Mouse (Mus musculus) liver, adult 2 months (tissue): Measurements from ENCODE around the gene Apbb2. TPM values are rescaled to one million over a fixed set of nuclear protein-coding genes. Genes with fewer than 3 reads are reported as not detected.

Source experiments
- DNase-seq: peaks from one replicate; pipeline ENCODE4 v3.0.0-alpha.2; 2011; ENCODE audit warnings: low read depth, low spot score; ENCODE audit errors: extremely low read depth
- H3K27ac ChIP-seq: fragments of 200-500 bp; replicated peaks from 2 replicates; pipeline ENCODE4 v1.5.1; 2012; ENCODE audit warnings: low read depth, mild to moderate bottlenecking, control low read depth, inconsistent platforms, low read length; ENCODE audit not compliant: insufficient read depth
- H3K27me3 ChIP-seq: fragments of 200-500 bp; 2 replicates; pipeline ENCODE4 v1.6.1; 2012; ENCODE audit warnings: mild to moderate bottlenecking, moderate library complexity, low read length, inconsistent platforms; ENCODE audit not compliant: control insufficient read depth, insufficient read depth
- H3K36me3 ChIP-seq: fragments of 200-500 bp; 2 replicates; pipeline ENCODE4 v1.6.1; 2012; ENCODE audit warnings: low read length, inconsistent platforms; ENCODE audit not compliant: control insufficient read depth, insufficient read depth
- H3K4me1 ChIP-seq: fragments of 200-500 bp; 2 replicates; pipeline ENCODE4 v1.6.1; 2011; ENCODE audit warnings: low read length; ENCODE audit not compliant: control insufficient read depth, insufficient read depth
- H3K4me3 ChIP-seq: fragments of 200-500 bp; 2 replicates; pipeline ENCODE4 v1.5.1; 2011; ENCODE audit warnings: low read depth, mild to moderate bottlenecking, control low read depth, low read length, moderate library complexity; ENCODE audit not compliant: insufficient read depth
- H3K79me2 ChIP-seq: fragments of 200-500 bp; 2 replicates; pipeline ENCODE4 v1.6.1; 2012; ENCODE audit warnings: inconsistent platforms, mild to moderate bottlenecking, low read length, moderate library complexity; ENCODE audit not compliant: control insufficient read depth, insufficient read depth
- H3K9ac ChIP-seq: fragments of 200-500 bp; 2 replicates; pipeline ENCODE4 v1.6.1; 2012; ENCODE audit warnings: low read depth, mild to moderate bottlenecking, control low read depth, inconsistent platforms, low read length
- CTCF ChIP-seq: fragments of 200-500 bp; IDR thresholded peaks from 2 replicates; pipeline ENCODE4 v1.5.1; 2011; ENCODE audit warnings: low read depth, low read length, control low read depth
- POLR2A ChIP-seq: fragments of 200-500 bp; IDR thresholded peaks from 2 replicates; pipeline ENCODE4 v1.6.1; 2011; ENCODE audit warnings: low read length, control low read depth; ENCODE audit not compliant: insufficient read depth; ENCODE audit errors: extremely low read depth
- WGBS: fragments of 180-500 bp; shearing (Covaris S2); methylation state at CpG from one replicate; pipeline ENCODE4 v1.1.7; 2018; 5-methylcytosine and 5-hydroxymethylcytosine counted together
- polyA plus RNA-seq: library from polyadenylated mRNA; depleted of rRNA; stranded (reverse); fragments of >200 nt; gene quantifications from 2 replicates; pipeline ENCODE4 v1.2.3, GENCODE M21; 2012
- total RNA-seq: library from RNA; depleted of rRNA; stranded (reverse); fragments of >200 nt; gene quantifications from 2 replicates; pipeline ENCODE4 v1.2.3, GENCODE M21; 2014

The Apbb2 gene
- total and polyA plus RNA-seq, 2 experiments: 1.4 to 5.3 TPM

DNA sequence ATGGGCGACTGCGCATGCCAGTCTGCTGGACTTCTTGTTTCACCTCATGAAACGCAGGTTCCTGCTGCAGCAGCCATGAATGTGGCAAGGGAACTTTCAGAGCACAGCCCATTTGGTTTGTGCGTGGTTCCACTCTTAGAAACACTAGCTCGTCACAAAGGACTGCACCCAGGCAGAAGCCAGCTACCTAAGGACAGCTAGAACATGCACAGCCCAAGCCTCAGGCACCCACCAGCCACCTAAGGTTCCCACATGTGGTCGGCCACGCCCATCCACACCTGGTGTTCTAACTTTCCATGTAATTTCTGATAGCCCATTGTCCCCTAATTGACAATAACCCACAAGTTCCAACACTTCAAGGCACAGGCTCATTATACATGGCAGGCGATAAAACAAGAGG is 102.3 kb downstream of the Apbb2 start:
- no peak for DNase-seq
- Histone ChIP-seq H3K27ac (no peak overlapping the region), H3K79me2 (peaks cover 7% of the 10 kb centered on the region; the same call in 1 of the 2 replicates), H3K9ac (no peak overlapping the region), H3K36me3 (no peaks in the 10 kb centered on the region), H3K4me3 (no peak overlapping the region), H3K27me3 (no peaks in the 10 kb centered on the region), H3K4me1 (no peaks in the 10 kb centered on the region)
- WGBS: 98% methylated on average over 8 of the region's 8 CpGs
- TF ChIP-seq POLR2A (no peak), CTCF (no peak)

DNA sequence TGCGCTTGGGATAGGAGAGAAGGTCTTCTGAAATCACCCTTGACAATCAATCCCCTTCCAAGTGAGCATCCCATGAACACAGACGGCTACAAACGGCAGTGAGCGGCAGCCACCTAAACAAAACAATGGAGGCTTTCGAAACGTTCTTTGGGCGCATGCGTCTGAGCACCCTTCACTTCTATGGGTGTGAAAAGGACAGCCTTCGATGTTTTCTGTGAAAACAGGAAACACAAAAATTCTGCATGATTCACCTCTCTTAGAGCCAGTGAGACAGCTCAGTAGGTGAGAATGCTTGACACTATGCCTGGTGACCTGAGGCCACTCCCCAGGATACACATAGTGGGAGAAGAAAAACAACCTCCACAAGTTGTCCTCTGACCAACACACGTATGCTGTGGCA is 103.3 kb downstream of the Apbb2 start:
- no peak for DNase-seq
- H3K4me1 ChIP-seq: no peaks in the 10 kb centered on the region
- WGBS: 88% methylated on average over 10 of the region's 10 CpGs
- H3K27me3 ChIP-seq: no peaks in the 10 kb centered on the region
- H3K9ac ChIP-seq: no peak overlapping the region
- TF ChIP-seq CTCF: no peak
- TF ChIP-seq POLR2A: no peak
- H3K27ac ChIP-seq: no peak overlapping the region
- H3K4me3 ChIP-seq: no peak overlapping the region
- no peaks in the 10 kb centered on the region for H3K36me3 ChIP-seq
- H3K79me2 ChIP-seq: peaks cover 7% of the 10 kb centered on the region; the same call in 1 of the 2 replicates

DNA sequence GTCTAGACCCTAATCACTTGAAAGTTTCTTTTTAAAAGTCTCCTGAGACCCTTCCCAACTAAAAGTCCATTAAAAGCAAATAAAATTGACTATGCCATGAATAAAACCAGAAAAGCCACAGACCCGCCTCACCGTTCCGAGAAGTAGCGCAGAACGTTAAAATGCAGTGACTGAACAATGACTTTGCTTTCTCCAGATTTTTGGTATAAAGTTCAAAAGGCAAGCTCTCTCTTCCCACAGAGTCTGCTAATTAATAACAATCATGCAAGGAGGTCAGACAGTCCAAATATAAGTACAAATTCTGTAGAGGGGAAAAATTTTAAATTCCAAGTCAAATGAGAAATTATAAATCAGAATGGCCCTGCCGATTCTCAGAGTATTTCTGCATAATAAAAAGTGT is 103.9 kb downstream of the Apbb2 start:
- Histone ChIP-seq H3K36me3 (no peaks in the 10 kb centered on the region), H3K4me3 (no peak overlapping the region), H3K4me1 (no peaks in the 10 kb centered on the region), H3K9ac (no peak overlapping the region), H3K27me3 (no peaks in the 10 kb centered on the region), H3K79me2 (peaks cover 7% of the 10 kb centered on the region; the same call in 1 of the 2 replicates), H3K27ac (no peak overlapping the region)
- TF ChIP-seq CTCF (no peak), POLR2A (no peak)
- 96% methylated on average over 6 of the region's 6 CpGs for WGBS
- DNase-seq: no peak

DNA sequence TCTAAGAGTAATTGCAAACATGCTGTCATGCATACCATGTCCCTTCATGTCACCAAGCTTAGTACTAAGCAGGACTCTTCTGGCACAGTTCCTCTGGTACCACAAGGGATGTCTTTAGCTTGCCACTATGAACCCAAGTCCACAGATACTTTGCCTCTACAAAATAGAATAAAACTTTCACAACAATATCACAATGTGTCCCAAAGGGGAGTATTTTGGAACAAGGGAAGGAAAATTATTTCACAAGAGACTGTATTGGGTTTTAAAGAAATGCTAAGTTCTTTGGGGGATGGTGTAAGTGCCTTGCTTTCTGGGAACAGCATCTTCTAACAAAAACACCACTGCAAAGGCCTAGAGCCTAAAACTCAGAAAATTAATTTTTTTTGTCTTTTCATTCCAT is 105.2 kb downstream of the Apbb2 start:
- no peaks in the 10 kb centered on the region for H3K27me3 ChIP-seq
- no peaks in the 10 kb centered on the region for H3K36me3 ChIP-seq
- H3K27ac ChIP-seq: no peak overlapping the region
- H3K4me3 ChIP-seq: no peak overlapping the region
- peaks cover 7% of the 10 kb centered on the region; the same call in 1 of the 2 replicates for H3K79me2 ChIP-seq
- H3K4me1 ChIP-seq: no peaks in the 10 kb centered on the region
- TF ChIP-seq POLR2A: no peak
- TF ChIP-seq CTCF: no peak
- peak; percentile 16 for DNase-seq
- no peak overlapping the region for H3K9ac ChIP-seq

DNA sequence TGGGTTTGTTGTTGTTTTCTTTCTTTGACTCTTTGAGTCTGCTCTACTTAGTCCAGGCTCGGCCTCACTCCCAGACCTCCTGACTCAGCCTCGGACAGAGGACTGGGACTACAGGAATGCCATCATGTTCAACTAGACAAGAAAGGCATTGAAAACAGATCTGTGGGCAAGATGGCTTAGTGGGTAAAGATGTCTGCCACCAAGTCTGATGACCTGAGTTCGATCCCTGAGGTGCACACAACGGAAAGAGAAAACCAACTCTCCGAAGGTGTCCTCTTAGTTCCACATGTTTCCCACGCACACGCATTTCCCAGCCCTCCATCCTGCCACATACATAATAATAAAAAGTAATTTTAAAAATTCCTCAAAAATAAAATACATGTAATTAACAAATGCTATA is 106.1 kb downstream of the Apbb2 start:
- no peak overlapping the region for H3K27ac ChIP-seq
- no peak for DNase-seq
- H3K79me2 ChIP-seq: peaks cover 7% of the 10 kb centered on the region; the same call in 1 of the 2 replicates
- H3K9ac ChIP-seq: no peak overlapping the region
- WGBS: 95% methylated on average over 7 of the region's 7 CpGs
- TF ChIP-seq POLR2A (no peak), CTCF (no peak)
- no peaks in the 10 kb centered on the region for H3K4me1 ChIP-seq
- no peak overlapping the region for H3K4me3 ChIP-seq
- no peaks in the 10 kb centered on the region for H3K27me3 ChIP-seq
- no peaks in the 10 kb centered on the region for H3K36me3 ChIP-seq

DNA sequence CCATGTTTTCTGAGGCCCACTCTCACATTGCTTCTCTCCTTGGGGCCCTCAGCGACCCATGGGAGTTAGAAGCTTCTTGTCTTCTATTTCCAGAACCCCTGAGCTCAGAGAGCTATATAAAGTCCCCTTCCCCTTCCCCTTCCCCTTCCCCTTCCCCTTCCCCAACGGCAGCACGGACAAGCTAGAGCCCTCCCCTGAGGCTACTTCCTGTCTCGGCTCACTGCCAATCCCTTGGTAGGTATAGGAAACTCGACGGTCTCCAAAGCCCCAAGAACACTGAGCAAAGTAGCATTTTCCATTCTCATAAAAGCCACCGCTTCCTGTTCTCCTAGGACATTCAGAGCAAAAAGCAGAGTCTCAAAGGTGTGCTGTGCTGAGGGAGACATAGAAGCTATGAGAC is 107.9 kb downstream of the Apbb2 start:
- H3K4me1 ChIP-seq: no peaks in the 10 kb centered on the region
- no peaks in the 10 kb centered on the region for H3K36me3 ChIP-seq
- TF ChIP-seq POLR2A (no peak), CTCF (no peak)
- 84% methylated on average over 5 of the region's 7 CpGs for WGBS
- no peak overlapping the region for H3K4me3 ChIP-seq
- no peak for DNase-seq
- H3K9ac ChIP-seq: no peak overlapping the region
- no peak overlapping the region for H3K27ac ChIP-seq
- H3K79me2 ChIP-seq: peaks cover 3% of the 10 kb centered on the region; the same call in 1 of the 2 replicates
- no peaks in the 10 kb centered on the region for H3K27me3 ChIP-seq
